Mouse (Mus musculus): ENCODE data around the gene Sgpl1.

- TF ChIP-seq CTCF (IDR thresholded peaks at IDR 0.05) (peak; percentile 84), EP300 (IDR thresholded peaks at IDR 0.05; ENCODE audit: insufficient read depth, low read depth, low read length) (no peak)
Observed at GRCm38 (mm10) chr10:61147157-61148040, at the start of gene Sgpl1.
